Mouse (Mus musculus) ES-Bruce4 (cell line): ENCODE measurements at regions not wholly inside any gene's neighbourhood (a gene's known extent, or its start where the extent isn't known, plus 50 kb on each side); places are given as distances from the start of the nearest gene placed in this dataset.

Source experiments
- CTCF ChIP-seq: IDR thresholded peaks from one replicate; pipeline ENCODE4 v1.8.1; 2011; ENCODE audit warnings: low read depth, low read length
- EP300 ChIP-seq: IDR thresholded peaks from 2 replicates; pipeline ENCODE4 v1.6.1; 2011; ENCODE audit warnings: low read depth, low read length; ENCODE audit not compliant: insufficient read depth
- POLR2A ChIP-seq: IDR thresholded peaks from one replicate; pipeline ENCODE4 v1.8.1; 2011; ENCODE audit warnings: low read length; ENCODE audit not compliant: insufficient read depth

GRCm38 (mm10) chr10:19526353-19526752, 65.4 kb upstream of the Ifngr1 start:
- TF ChIP-seq CTCF = no peak
- TF ChIP-seq EP300 = no peak
- TF ChIP-seq POLR2A = no peak
